Mouse (Mus musculus): ENCODE data around the gene Mrpl12. TPM values are rescaled to one million over a fixed set of nuclear protein-coding genes. Genes with fewer than 3 reads are reported as not detected.

The Mrpl12 gene
- total RNA-seq, 2 experiments from 2014 or later, result 72.6 to 75.2 TPM

GRCm38 (mm10) chr11:120528903-120529302 is 44.5 kb downstream of the Mrpl12 start:
- no peak for DNase-seq (ENCODE audit: low spot score in 2 of 2)
- intact Hi-C loops (cut with DNase I), result no loop called here

DNA sequence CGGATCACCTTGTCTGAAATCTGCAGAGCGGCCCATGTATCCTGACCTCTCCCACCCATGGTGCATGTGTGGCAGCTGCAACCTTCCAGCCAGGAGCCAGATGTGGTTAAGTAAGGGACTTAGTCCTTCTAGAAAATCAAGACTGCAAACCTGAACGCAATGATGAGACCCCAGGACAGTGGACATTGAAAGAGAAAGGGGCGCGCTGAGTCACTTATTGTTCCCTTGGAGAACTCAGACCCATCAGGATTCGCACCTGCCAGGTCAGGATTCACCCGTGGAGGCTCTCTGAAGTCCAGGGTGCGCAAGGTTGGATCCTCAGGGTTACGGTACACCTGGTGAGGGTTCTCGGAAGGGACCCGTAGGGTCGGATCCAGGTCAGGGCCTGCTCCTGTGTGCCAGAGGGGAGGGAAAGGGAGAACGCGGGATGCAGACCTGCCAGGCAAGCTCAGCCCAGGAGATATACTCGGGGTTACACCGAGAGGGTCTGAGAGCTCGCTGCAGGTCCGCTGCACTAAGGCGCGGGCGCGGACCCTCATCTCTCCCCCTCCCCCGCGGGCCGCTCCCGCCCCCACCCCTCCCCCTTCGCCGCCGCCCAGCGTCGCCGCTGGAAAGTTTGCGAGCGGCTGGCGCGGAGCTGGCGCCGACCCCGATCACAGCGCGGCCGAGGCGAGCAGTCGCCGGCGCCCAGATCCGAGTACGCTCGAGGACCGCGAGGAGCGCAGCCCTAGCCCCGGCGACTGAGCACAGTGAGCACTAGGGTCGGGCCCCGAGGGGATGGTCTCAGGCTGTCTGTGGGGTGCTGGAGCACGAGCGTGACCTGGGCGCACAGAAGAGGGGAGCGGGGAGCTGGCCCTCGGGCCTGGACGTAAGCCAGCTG is 45.9 kb downstream of the Mrpl12 start, which contains the start of gene Gcgr:
Gcgr (plus strand) TSS at position 615 of the 880 bp plus-strand sequence.
- intact Hi-C loops (cut with DNase I), result no loop called here
- no peak for DNase-seq (ENCODE audit: low spot score in 2 of 2)

DNA sequence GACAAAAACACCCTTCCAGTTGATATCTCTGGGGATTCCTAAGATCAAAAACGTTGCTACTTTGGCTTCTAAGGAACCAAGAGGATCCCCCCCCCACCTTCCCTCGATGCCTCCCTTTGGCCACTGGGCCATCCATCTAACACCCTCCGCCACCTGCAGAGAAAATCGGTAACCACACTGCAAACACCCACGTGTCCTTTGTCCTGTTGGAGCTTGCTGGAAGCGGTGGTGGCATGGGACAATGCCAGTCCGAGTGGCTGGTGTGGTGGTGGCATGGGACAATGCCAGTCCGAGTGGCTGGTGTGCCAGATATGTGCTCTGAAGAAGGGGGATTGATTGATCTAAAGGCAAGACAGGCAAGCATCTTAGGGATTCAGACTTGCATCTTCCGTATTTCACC is 47.2 kb downstream of the Mrpl12 start:
- intact Hi-C loops (cut with DNase I), result no loop called here
- no peak for DNase-seq (ENCODE audit: low spot score in 2 of 2)

DNA sequence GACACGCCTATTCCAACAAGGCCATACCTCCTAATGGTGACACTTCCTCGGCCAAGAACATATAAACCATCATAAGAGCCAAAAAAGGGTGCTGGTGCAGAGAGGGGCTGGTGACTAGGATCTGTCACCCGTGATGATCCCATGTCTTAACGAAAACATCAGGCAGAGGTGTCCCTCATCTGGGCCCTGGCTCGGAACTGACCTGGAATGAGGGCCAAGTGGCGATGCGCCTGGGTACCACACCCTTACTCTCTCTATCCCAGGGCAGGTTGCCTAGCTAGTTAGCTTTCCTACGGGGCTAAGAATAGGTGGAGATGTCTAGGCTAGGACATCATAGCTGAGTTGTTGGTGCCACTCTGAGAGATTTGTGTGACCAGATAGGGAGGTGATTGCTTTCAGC is 49.7 kb downstream of the Mrpl12 start:
- intact Hi-C loops (cut with DNase I), result no loop called here
- no peak for DNase-seq (ENCODE audit: low spot score in 2 of 2)

DNA sequence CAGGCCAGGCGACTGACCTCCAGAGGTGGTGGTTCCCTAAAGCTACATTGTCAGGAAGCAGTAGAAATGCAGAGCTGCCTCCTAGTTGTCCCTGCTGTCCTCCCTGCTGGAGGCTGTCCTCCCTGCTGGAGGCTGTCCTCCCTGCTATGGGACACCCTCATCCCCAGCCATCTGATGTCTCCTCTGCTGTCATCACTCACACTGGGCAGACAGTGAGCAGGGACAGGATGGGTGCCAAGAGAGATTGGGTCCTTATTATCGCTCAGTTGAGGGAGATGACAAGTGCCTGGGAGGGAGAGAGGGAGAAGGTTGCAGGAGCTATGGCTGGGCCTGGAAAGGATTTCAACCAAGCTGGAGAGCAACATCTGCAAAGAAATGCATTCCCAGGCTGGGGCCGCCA is 50.7 kb downstream of the Mrpl12 start:
- DNase-seq (ENCODE audit: low spot score in 2 of 2), result no peak
- intact Hi-C loops (cut with DNase I), result no loop called here

DNA sequence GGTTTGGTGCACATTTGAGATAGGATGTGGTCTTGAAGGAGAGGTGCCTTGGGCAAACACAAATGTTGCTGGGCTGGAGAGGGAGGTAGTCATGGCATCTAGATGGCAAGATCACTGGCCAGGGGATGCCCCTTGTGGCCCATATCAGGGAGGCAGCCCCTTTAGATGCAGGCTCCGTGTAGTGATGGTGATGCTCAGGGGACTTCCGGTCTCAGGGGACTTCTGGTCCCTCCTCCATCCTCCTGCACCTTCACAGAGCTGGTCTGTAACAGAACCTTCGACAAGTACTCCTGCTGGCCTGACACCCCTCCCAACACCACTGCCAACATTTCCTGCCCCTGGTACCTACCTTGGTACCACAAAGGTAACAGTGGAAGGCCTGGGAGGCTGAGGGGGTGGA is 51.4 kb downstream of the Mrpl12 start:
- intact Hi-C loops (cut with DNase I), result no loop called here
- no peak for DNase-seq (ENCODE audit: low spot score in 2 of 2)

DNA sequence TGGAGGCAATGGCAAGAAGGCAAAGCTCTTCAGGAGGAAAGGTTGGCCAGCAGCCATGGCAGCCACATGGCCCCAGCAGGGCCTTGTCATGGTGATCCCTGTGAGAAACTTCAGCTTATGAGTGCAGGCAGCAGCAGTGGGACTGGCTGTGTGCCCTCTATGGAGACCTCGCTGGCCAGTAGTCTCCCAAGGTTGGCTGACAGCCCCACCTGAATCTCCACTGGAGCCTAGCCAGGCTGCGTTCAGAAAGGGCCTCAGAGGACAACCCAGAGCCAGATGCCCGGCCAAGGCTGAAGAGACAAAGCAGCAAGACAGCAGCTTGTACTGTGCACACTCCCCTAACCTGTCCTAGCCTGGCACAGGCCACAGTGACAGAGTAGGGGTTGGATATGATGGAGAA is 54.1 kb downstream of the Mrpl12 start:
- DNase-seq (ENCODE audit: low spot score in 2 of 2), result no peak
- intact Hi-C loops (cut with DNase I), result no loop called here

Other genes with a start within 250 kb of the Mrpl12 start
- 1,000 to 10,000 TPM; 1,262 to 1,272 TPM for gene Actg1, start 136.1 kb upstream of the Mrpl12 start, total RNA-seq (2021)
- under 1 TPM in 1 of 2 experiments, not detected in 1; 0.21 TPM for gene Fscn2, start 123.1 kb upstream of the Mrpl12 start, total RNA-seq (2021)
- 10 to 100 TPM; 15.3 to 16.3 TPM for gene Faap100, start 105.8 kb upstream of the Mrpl12 start, total RNA-seq (2021)
- gene Nploc4, start 46.9 kb upstream of the Mrpl12 start, total RNA-seq (2021), result 10 to 100 TPM; 67.5 to 71.1 TPM
- 1 to 10 TPM; 2.8 to 5.8 TPM for gene Tspan10, start 42.0 kb upstream of the Mrpl12 start, total RNA-seq (2021)
- under 1 TPM in 1 of 2 experiments, not detected in 1; 0.18 TPM for gene Pde6g, start 31.1 kb upstream of the Mrpl12 start, total RNA-seq (2021)
- gene Oxld1, start 26.5 kb upstream of the Mrpl12 start, total RNA-seq (2021), result 10 to 100 TPM; 12.6 to 15.9 TPM
- gene Ccdc137, start 26.5 kb upstream of the Mrpl12 start, total RNA-seq (2021), result 10 to 100 TPM; 21.5 to 29.0 TPM
- 10 to 100 TPM; 56.7 to 58.1 TPM for gene Arl16, start 17.0 kb upstream of the Mrpl12 start, total RNA-seq (2021)
- gene Slc25a10, start 7.2 kb downstream of the Mrpl12 start, total RNA-seq (2021), result 10 to 100 TPM; 18.4 to 20.5 TPM
- gene Gcgr, start 46.1 kb downstream of the Mrpl12 start, total RNA-seq (2021), result not detected
- gene Mcrip1, start 65.1 kb downstream of the Mrpl12 start, total RNA-seq (2021), result 10 to 100 TPM; 88.2 to 93.6 TPM
- gene Ppp1r27, start 66.5 kb downstream of the Mrpl12 start, total RNA-seq (2021), result not detected
- gene P4hb, start 88.6 kb downstream of the Mrpl12 start, total RNA-seq (2021), result 100 to 1,000 TPM; 125 to 127 TPM
- gene Arhgdia, start 97.0 kb downstream of the Mrpl12 start, total RNA-seq (2021), result 100 to 1,000 TPM; 340 to 344 TPM
- gene Alyref, start 113.8 kb downstream of the Mrpl12 start, total RNA-seq (2021), result 10 to 100 TPM; 59.9 to 61.2 TPM
- 10 to 100 TPM; 93.2 to 94.8 TPM for gene Anapc11, start 113.8 kb downstream of the Mrpl12 start, total RNA-seq (2021)
- gene Npb, start 123.9 kb downstream of the Mrpl12 start, total RNA-seq (2021), result not detected
- 100 to 1,000 TPM; 120 to 141 TPM for gene Pcyt2, start 133.3 kb downstream of the Mrpl12 start, total RNA-seq (2021)
- 10 to 100 TPM; 37.8 TPM for gene Sirt7, start 140.6 kb downstream of the Mrpl12 start, total RNA-seq (2021)
- gene Mafg, start 149.0 kb downstream of the Mrpl12 start, total RNA-seq (2021), result 10 to 100 TPM; 91.5 to 98.4 TPM
- gene Pycr1, start 159.2 kb downstream of the Mrpl12 start, total RNA-seq (2021), result 1 to 10 TPM; 1.4 to 2.1 TPM
- 1 to 10 TPM; 7.4 to 8.6 TPM for gene Myadml2, start 163.5 kb downstream of the Mrpl12 start, total RNA-seq (2021)
- gene Notum, start 176.6 kb downstream of the Mrpl12 start, total RNA-seq (2021), result 1 to 10 TPM; 4.1 to 4.7 TPM
- gene Aspscr1, start 188.4 kb downstream of the Mrpl12 start, total RNA-seq (2021), result 10 to 100 TPM; 51.2 to 53.1 TPM
- gene Cenpx, start 229.1 kb downstream of the Mrpl12 start, total RNA-seq (2021), result 10 to 100 TPM; 18.0 to 22.7 TPM
- gene Lrrc45, start 229.3 kb downstream of the Mrpl12 start, total RNA-seq (2021), result 10 to 100 TPM; 50.4 to 60.0 TPM
- 10 to 100 TPM; 39.4 to 41.0 TPM for gene Rac3, start 236.9 kb downstream of the Mrpl12 start, total RNA-seq (2021)
- 1 to 10 TPM; 6.1 to 7.4 TPM for gene Dcxr, start 242.7 kb downstream of the Mrpl12 start, total RNA-seq (2021)
- 1 to 10 TPM; 2.6 to 3.7 TPM for gene Cbr2, start 247.5 kb downstream of the Mrpl12 start, total RNA-seq (2021)